Mouse (Mus musculus): Measurements from ENCODE around the gene Srgap2. TPM values are rescaled to one million over a fixed set of nuclear protein-coding genes. Genes with fewer than 3 reads are reported as not detected.

The Srgap2 gene
- polyA plus RNA-seq, 1 experiment from 2014 or later: 55.6 TPM

DNA sequence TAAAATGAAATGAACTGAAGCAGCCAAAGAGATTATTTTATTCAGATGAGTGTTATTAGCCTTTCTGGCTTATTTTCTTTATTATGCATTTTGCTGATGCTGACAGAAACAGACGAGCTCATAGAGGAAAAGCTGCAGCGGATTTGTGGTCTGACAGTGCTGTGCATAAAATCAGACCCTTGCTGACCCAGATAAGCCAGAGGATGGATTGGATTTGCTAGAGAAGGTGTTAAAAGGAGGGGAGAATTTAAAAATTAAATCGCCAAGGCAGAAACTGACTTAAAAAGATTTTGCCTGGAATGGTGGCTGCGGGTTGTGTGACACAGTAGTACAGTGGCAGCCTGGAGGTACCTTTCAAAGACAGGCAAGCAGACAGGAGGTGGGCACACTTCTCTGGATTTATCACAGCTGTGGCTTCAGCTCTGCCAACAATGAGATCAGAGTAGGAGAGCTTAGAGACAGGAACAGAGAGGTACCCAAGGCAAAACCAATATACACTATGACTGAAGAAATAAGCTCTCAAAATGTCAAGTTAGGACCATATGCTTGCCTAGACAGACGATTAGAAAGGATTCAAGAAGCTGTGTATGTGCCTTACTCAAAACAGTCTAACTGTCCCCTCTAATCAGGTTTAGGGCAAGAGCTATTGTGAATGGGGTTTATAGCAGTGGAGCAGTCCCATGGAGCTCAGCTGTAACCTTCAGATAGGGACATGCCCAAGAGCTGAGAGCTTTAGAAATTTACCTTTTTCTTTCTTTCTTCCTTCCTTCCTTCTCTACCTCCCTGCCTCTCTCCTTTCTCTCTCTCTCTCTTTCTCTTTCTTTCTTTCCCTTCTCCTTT lies 109.1 kb downstream of the Srgap2 start:
- peaks cover 15% of the 10 kb centered on the region; the same call in 1 of the 2 replicates for H3K4me1 ChIP-seq (ENCODE audit: control insufficient read depth, insufficient read depth, low read length)
- H3K36me3 ChIP-seq (ENCODE audit: control insufficient read depth, insufficient read depth, low read length): no peaks in the 10 kb centered on the region
- ATAC-seq (ENCODE audit: low read depth): no peak
- H3K4me3 ChIP-seq (ENCODE audit: low read depth, low read length): no peak overlapping the region
- WGBS: 60% methylated on average over 5 of the region's 5 CpGs
- no peaks in the 10 kb centered on the region for H3K9me3 ChIP-seq (ENCODE audit: control insufficient read depth, low read length)
- H3K27me3 ChIP-seq (ENCODE audit: control insufficient read depth, insufficient read depth, low read length): no peaks in the 10 kb centered on the region
- H3K27ac ChIP-seq (ENCODE audit: low read depth, low read length): no peak overlapping the region
- no peak overlapping the region for H3K9ac ChIP-seq (replicated peaks; ENCODE audit: low read depth, low read length)
- H3K4me2 ChIP-seq (ENCODE audit: low read depth, low read length): no peak overlapping the region

GRCm38 (mm10) chr1:131417059-131417750 lies 109.9 kb downstream of the Srgap2 start:
- WGBS: 57% methylated on average over 5 of the region's 5 CpGs
- ATAC-seq (ENCODE audit: low read depth): no peak
- H3K9me3 ChIP-seq (ENCODE audit: control insufficient read depth, low read length): no peaks in the 10 kb centered on the region
- no peak overlapping the region for H3K4me2 ChIP-seq (ENCODE audit: low read depth, low read length)
- no peak overlapping the region for H3K27ac ChIP-seq (ENCODE audit: low read depth, low read length)
- H3K4me1 ChIP-seq (ENCODE audit: control insufficient read depth, insufficient read depth, low read length): peaks cover 15% of the 10 kb centered on the region; the same call in 1 of the 2 replicates
- H3K36me3 ChIP-seq (ENCODE audit: control insufficient read depth, insufficient read depth, low read length): no peaks in the 10 kb centered on the region
- H3K4me3 ChIP-seq (ENCODE audit: low read depth, low read length): no peak overlapping the region
- no peak overlapping the region for H3K9ac ChIP-seq (replicated peaks; ENCODE audit: low read depth, low read length)
- no peaks in the 10 kb centered on the region for H3K27me3 ChIP-seq (ENCODE audit: control insufficient read depth, insufficient read depth, low read length)

DNA sequence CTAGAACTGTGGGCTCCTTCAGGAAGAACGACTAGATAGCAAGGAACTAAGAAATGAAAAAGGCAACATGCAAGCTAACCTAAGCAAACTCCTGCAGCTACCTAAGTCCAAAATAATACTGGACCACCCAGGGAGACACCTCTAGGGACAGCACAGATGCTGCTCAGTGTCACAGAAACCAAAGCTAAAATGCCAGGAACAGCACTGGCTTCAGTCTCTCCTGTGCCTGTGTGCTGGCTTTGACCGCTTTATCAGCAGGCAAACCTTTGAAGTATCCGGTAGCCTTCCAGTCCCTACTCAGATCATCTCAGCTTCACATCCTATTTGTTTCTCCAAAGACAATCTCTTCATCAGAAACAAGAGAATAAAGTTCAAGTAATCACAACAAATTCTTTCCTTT lies 123.6 kb downstream of the Srgap2 start:
- Histone ChIP-seq H3K27ac (ENCODE audit: low read depth, low read length) (no peak overlapping the region), H3K9ac (replicated peaks; ENCODE audit: low read depth, low read length) (no peak overlapping the region), H3K9me3 (ENCODE audit: control insufficient read depth, low read length) (no peaks in the 10 kb centered on the region), H3K36me3 (ENCODE audit: control insufficient read depth, insufficient read depth, low read length) (no peaks in the 10 kb centered on the region), H3K27me3 (ENCODE audit: control insufficient read depth, insufficient read depth, low read length) (no peaks in the 10 kb centered on the region), H3K4me2 (ENCODE audit: low read depth, low read length) (no peak overlapping the region), H3K4me1 (ENCODE audit: control insufficient read depth, insufficient read depth, low read length) (no peaks in the 10 kb centered on the region), H3K4me3 (ENCODE audit: low read depth, low read length) (no peak overlapping the region)
- WGBS: 85% methylated on average over 3 of the region's 3 CpGs
- ATAC-seq (ENCODE audit: low read depth): no peak

DNA sequence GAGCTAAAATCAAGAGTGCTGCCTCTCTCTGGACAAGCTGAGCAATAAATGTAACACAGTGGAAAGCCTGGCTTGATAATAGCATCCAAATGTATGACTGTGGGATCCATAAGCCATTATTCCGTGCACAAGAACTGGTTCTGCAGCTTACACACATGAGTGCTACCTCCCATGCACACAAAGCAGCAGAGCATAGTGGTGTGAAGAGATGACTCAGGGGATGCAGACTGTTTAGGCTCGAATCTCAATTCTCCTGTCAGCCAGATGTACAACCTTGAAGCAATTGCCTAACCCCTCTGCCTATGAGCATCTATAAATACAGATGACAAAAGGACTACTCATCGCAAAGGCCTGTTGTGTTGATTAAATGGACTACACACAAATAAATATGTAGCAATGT lies 126.3 kb downstream of the Srgap2 start:
- no peaks in the 10 kb centered on the region for H3K36me3 ChIP-seq (ENCODE audit: control insufficient read depth, insufficient read depth, low read length)
- no peak overlapping the region for H3K4me3 ChIP-seq (ENCODE audit: low read depth, low read length)
- ATAC-seq (ENCODE audit: low read depth): no peak
- WGBS: 64% methylated on average over 3 of the region's 3 CpGs
- H3K27ac ChIP-seq (ENCODE audit: low read depth, low read length): no peak overlapping the region
- H3K4me2 ChIP-seq (ENCODE audit: low read depth, low read length): no peak overlapping the region
- H3K4me1 ChIP-seq (ENCODE audit: control insufficient read depth, insufficient read depth, low read length): no peaks in the 10 kb centered on the region
- no peak overlapping the region for H3K9ac ChIP-seq (replicated peaks; ENCODE audit: low read depth, low read length)
- no peaks in the 10 kb centered on the region for H3K27me3 ChIP-seq (ENCODE audit: control insufficient read depth, insufficient read depth, low read length)
- no peaks in the 10 kb centered on the region for H3K9me3 ChIP-seq (ENCODE audit: control insufficient read depth, low read length)

DNA sequence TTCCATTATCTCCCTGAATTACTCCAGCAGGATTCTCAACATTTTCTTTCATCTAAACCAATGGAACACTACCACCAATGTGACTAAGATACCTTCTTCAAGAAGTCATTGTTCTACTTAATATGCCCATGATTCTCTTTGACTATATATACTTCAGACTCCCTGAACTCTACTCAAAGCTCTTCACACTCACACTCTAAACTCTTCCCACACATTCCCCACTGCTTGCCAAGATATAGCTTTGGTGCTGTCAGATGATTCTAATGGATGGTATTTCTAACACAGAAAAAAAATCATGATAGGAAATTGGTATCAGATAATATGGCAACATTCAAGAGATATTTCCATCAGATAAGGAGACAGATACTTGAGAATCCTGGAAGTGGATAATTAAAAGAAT lies 129.0 kb downstream of the Srgap2 start:
- Histone ChIP-seq H3K27ac (ENCODE audit: low read depth, low read length) (no peak overlapping the region), H3K9me3 (ENCODE audit: control insufficient read depth, low read length) (no peaks in the 10 kb centered on the region), H3K27me3 (ENCODE audit: control insufficient read depth, insufficient read depth, low read length) (no peaks in the 10 kb centered on the region), H3K4me2 (ENCODE audit: low read depth, low read length) (no peak overlapping the region), H3K9ac (replicated peaks; ENCODE audit: low read depth, low read length) (no peak overlapping the region), H3K36me3 (ENCODE audit: control insufficient read depth, insufficient read depth, low read length) (no peaks in the 10 kb centered on the region), H3K4me3 (ENCODE audit: low read depth, low read length) (no peak overlapping the region), H3K4me1 (ENCODE audit: control insufficient read depth, insufficient read depth, low read length) (no peaks in the 10 kb centered on the region)
- no peak for ATAC-seq (ENCODE audit: low read depth)

DNA sequence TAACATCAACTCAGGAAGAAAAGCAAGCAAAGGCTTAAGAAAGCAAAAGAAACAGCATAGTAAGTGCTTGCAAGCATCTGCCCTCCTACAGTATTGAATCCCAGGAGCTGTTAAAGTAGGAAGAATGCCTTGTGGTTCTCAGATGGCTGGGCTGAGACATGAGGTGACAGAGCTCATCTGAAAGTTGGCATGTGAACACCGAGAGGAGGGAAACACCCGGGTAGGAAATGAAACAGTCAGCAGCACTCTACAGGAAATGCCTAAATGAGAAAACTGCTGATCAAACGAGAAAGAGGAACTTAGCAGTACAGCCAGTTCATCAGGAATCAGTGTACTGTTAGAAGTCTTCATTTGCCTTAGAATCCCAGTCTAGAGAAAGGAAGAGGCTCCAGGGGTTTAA lies 142.7 kb downstream of the Srgap2 start:
- 72% methylated on average over 3 of the region's 3 CpGs for WGBS
- Histone ChIP-seq H3K4me2 (ENCODE audit: low read depth, low read length) (no peak overlapping the region), H3K4me1 (ENCODE audit: control insufficient read depth, insufficient read depth, low read length) (no peaks in the 10 kb centered on the region), H3K4me3 (ENCODE audit: low read depth, low read length) (no peak overlapping the region), H3K9ac (replicated peaks; ENCODE audit: low read depth, low read length) (no peak overlapping the region), H3K27ac (ENCODE audit: low read depth, low read length) (no peak overlapping the region), H3K9me3 (ENCODE audit: control insufficient read depth, low read length) (no peaks in the 10 kb centered on the region), H3K27me3 (ENCODE audit: control insufficient read depth, insufficient read depth, low read length) (no peaks in the 10 kb centered on the region), H3K36me3 (ENCODE audit: control insufficient read depth, insufficient read depth, low read length) (no peaks in the 10 kb centered on the region)
- ATAC-seq (ENCODE audit: low read depth): no peak

DNA sequence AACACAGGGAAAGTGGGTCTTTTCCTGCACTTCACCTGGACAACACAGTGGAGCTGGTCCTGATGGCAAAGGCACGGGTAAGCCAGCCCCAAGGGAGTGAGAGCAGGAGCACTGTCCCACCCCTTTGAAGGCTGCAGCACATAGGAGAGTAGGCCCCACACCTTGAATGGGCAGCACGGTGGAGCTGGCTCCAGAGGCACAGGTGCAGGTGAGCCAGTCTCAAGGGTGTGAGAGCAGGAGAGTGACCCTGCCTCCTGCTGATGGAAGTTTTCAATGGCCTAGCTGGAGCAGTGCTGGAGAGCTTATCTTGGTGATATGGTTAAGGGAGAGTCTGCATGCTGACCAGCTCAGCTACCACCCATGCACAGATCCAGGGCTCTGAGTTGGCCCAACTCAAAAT lies 145.0 kb downstream of the Srgap2 start:
- ATAC-seq (ENCODE audit: low read depth): peak; percentile 17; the same call in 1 of the 2 replicates
- Histone ChIP-seq H3K27me3 (ENCODE audit: control insufficient read depth, insufficient read depth, low read length) (no peaks in the 10 kb centered on the region), H3K27ac (ENCODE audit: low read depth, low read length) (no peak overlapping the region), H3K9me3 (ENCODE audit: control insufficient read depth, low read length) (no peaks in the 10 kb centered on the region), H3K4me1 (ENCODE audit: control insufficient read depth, insufficient read depth, low read length) (no peaks in the 10 kb centered on the region), H3K9ac (replicated peaks; ENCODE audit: low read depth, low read length) (no peak overlapping the region), H3K36me3 (ENCODE audit: control insufficient read depth, insufficient read depth, low read length) (no peaks in the 10 kb centered on the region), H3K4me2 (ENCODE audit: low read depth, low read length) (no peak overlapping the region), H3K4me3 (ENCODE audit: low read depth, low read length) (no peak overlapping the region)
- WGBS: 84% methylated on average over 2 of the region's 2 CpGs

DNA sequence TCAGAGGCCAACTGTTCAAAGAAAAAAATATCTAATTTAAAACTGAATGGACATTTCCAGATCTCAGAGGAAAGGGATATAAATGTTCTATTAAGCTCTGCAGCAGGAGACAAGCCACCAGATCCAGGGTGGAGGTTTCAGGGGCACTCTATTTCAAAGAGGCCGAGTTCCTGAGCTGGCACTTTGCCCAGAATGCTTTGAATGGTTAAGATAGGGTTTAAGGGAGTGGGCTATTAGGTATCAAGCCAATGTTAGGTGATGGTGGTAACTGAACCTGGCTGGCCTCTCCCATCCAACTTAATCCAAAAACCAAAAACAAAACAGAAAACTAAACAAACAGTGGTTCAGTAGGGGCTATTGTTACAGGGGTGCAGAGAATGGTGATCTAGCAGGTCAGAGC lies 146.9 kb downstream of the Srgap2 start:
- ATAC-seq (ENCODE audit: low read depth): no peak
- H3K4me3 ChIP-seq (ENCODE audit: low read depth, low read length): no peak overlapping the region
- H3K27me3 ChIP-seq (ENCODE audit: control insufficient read depth, insufficient read depth, low read length): no peaks in the 10 kb centered on the region
- 16% methylated on average over 1 of the region's 1 CpGs for WGBS
- H3K4me2 ChIP-seq (ENCODE audit: low read depth, low read length): no peak overlapping the region
- H3K36me3 ChIP-seq (ENCODE audit: control insufficient read depth, insufficient read depth, low read length): no peaks in the 10 kb centered on the region
- H3K9me3 ChIP-seq (ENCODE audit: control insufficient read depth, low read length): no peaks in the 10 kb centered on the region
- no peak overlapping the region for H3K27ac ChIP-seq (ENCODE audit: low read depth, low read length)
- no peaks in the 10 kb centered on the region for H3K4me1 ChIP-seq (ENCODE audit: control insufficient read depth, insufficient read depth, low read length)
- no peak overlapping the region for H3K9ac ChIP-seq (replicated peaks; ENCODE audit: low read depth, low read length)

- Histone ChIP-seq H3K36me3 (ENCODE audit: control insufficient read depth, insufficient read depth, low read length) (no peaks in the 10 kb centered on the region), H3K4me2 (ENCODE audit: low read depth, low read length) (no peak overlapping the region), H3K9me3 (ENCODE audit: control insufficient read depth, low read length) (no peaks in the 10 kb centered on the region), H3K4me1 (ENCODE audit: control insufficient read depth, insufficient read depth, low read length) (no peaks in the 10 kb centered on the region), H3K9ac (replicated peaks; ENCODE audit: low read depth, low read length) (no peak overlapping the region), H3K27ac (ENCODE audit: low read depth, low read length) (peak overlapping the region; percentile 34; the same call in 1 of the 2 replicates), H3K4me3 (ENCODE audit: low read depth, low read length) (no peak overlapping the region), H3K27me3 (ENCODE audit: control insufficient read depth, insufficient read depth, low read length) (no peaks in the 10 kb centered on the region)
- no peak for ATAC-seq (ENCODE audit: low read depth)
- 63% methylated on average over 1 of the region's 1 CpGs for WGBS
Observed at GRCm38 (mm10) chr1:131378914-131379474, 148.2 kb downstream of the Srgap2 start.

All from neural tube, embryonic 14.5 days (tissue).